Mouse (Mus musculus): Measurements from ENCODE around the gene B3gat2. TPM values are rescaled to one million over a fixed set of nuclear protein-coding genes. Genes with fewer than 3 reads are reported as not detected.
A peak's percentile ranks its signal among the peaks of the same experiment; 100 is the strongest.

The B3gat2 gene
- polyA plus RNA-seq (2014; fragmentation: Nextera tagmentation; extraction: Ambion mirVana) = 0.43 and 0.51 TPM in 2 replicates

DNA sequence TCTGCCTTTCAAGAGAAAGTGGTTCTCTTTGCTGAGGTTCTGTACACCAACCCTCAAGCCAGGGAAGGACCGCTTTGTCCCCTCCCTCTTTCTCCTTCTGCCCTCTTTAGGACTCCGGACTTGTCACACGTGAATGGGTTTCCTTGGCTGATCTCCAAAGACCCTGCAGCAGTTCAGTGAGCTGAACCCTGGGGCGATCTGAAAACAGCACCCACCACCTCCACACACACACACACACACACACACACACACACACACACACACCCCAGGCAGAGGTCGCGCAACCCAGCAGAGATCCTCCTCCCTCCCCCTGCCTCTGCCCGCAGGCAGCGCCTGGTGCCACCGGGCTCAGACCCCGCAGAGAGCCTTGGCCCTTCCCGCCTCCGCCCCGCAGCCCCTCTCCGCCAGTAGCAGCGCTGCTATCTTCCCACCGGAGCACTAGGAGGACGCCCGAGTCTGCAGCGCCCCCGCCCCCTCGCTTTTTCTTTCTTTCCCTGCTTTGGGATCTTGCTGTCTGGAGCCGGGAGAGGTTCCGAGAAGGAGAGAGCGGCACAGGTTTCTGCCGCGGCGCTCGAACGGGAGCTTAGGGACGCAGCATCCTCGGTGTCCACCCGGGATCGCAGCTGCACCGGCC is at the start of gene B3gat2:
B3gat2 (plus strand) TSS at position 252 of the 634 bp plus-strand sequence.
- no peak within 1 kb of the TSS for H3K27ac ChIP-seq (replicated peaks in 1 of 2; ENCODE audit: control insufficient read depth in 1 of 2, insufficient read depth in 1 of 2, low read depth in 2 of 2, low read length in 2 of 2)
- H3K9ac ChIP-seq (ENCODE audit: low read length) = peak within 1 kb of the TSS; percentile 58
- WGBS = under 1% methylated on average over 34 of the region's 34 CpGs
- H3K9me3 ChIP-seq (ENCODE audit: control insufficient read depth, low read length) = no peaks in the 10 kb centered on the region
- peaks cover 55% of the 10 kb centered on the region for H3K27me3 ChIP-seq (ENCODE audit: control insufficient read depth, insufficient read depth, low read length)
- ATAC-seq (ENCODE audit: insufficient number of reproducible peaks, insufficient read depth, low FRiP score, low read depth) = no peak
- H3K36me3 ChIP-seq (ENCODE audit: control insufficient read depth, insufficient read depth, low read length) = no peaks in the 10 kb centered on the region
- H3K4me1 ChIP-seq (ENCODE audit: control insufficient read depth in 2 of 2, insufficient read depth in 2 of 2, low read length in 2 of 2) = peaks cover 4 to 13% of the 10 kb centered on the region in 2 experiments; a peak in 3 of 4 replicates
- H3K4me3 ChIP-seq (ENCODE audit: control insufficient read depth in 1 of 2, insufficient read depth in 1 of 2, low read depth in 1 of 2, low read length in 2 of 2) = peak within 1 kb of the TSS; percentile 57 to 62
- H3K4me2 ChIP-seq (ENCODE audit: low read length) = peak within 1 kb of the TSS; percentile 99

- H3K9ac ChIP-seq (ENCODE audit: low read length) = no peak overlapping the region
- no peak overlapping the region for H3K27ac ChIP-seq (replicated peaks in 1 of 2; ENCODE audit: control insufficient read depth in 1 of 2, insufficient read depth in 1 of 2, low read depth in 2 of 2, low read length in 2 of 2)
- 77% methylated on average over 8 of the region's 8 CpGs for WGBS
- H3K4me2 ChIP-seq (ENCODE audit: low read length) = no peak overlapping the region
- no peaks in the 10 kb centered on the region for H3K9me3 ChIP-seq (ENCODE audit: control insufficient read depth, low read length)
- no peaks in the 10 kb centered on the region for H3K36me3 ChIP-seq (ENCODE audit: control insufficient read depth, insufficient read depth, low read length)
- no peaks in the 10 kb centered on the region for H3K27me3 ChIP-seq (ENCODE audit: control insufficient read depth, insufficient read depth, low read length)
- ATAC-seq (ENCODE audit: insufficient number of reproducible peaks, insufficient read depth, low FRiP score, low read depth) = no peak
- no peak overlapping the region for H3K4me3 ChIP-seq (ENCODE audit: control insufficient read depth in 1 of 2, insufficient read depth in 1 of 2, low read depth in 1 of 2, low read length in 2 of 2)
- H3K4me1 ChIP-seq (ENCODE audit: control insufficient read depth in 2 of 2, insufficient read depth in 2 of 2, low read length in 2 of 2) = no peaks in the 10 kb centered on the region
These were observed 41.2 kb upstream of the B3gat2 start for GRCm38 (mm10) chr1:23720326-23720725.

GRCm38 (mm10) chr1:23721036-23721435 is 40.5 kb upstream of the B3gat2 start:
- WGBS = 60% methylated on average over 2 of the region's 2 CpGs
- H3K27me3 ChIP-seq (ENCODE audit: control insufficient read depth, insufficient read depth, low read length) = no peaks in the 10 kb centered on the region
- no peaks in the 10 kb centered on the region for H3K4me1 ChIP-seq (ENCODE audit: control insufficient read depth in 2 of 2, insufficient read depth in 2 of 2, low read length in 2 of 2)

DNA sequence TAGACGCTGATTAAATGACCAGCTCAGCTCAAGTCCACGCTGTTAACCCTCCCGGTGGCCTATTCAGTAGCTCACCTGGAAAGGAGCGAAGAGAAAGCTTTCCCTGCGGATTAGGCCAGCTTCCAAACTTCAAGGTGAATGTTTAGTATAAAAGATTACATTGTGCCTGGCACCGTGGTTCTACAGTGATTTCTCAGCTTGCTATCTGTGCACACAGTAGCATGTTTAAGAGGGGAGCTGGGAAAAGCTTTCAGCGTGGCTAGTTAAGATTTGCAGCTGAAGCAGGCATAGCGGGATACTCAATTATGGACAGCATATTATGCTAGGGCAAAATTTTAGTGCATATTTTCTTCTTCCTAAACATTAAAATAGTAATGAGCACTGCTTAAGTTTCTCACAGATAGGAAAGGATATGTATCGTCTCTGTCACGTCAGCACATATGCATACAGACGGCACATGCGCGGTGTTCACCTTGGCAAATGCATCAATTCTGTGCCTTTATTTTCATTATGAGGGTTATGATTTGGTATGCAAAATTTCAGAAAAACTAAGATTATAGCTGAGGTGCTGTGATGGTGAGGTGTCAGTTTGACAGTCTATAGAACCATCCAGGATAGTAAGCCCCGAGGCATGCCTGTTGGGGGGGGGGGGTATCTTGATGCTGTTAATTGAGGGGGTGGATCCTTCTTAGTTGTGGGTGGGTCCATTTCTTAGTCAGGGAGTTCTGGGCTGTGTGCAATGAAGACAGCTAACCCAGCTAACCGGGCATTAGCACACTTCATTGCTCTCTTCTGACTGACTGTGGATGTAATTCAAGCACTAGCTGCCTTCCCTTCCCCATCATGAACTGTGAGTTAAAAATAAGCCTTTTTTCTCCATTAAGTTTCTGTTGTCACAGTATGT is 38.8 kb upstream of the B3gat2 start:
- ATAC-seq (ENCODE audit: insufficient number of reproducible peaks, insufficient read depth, low FRiP score, low read depth) = no peak
- WGBS = 75% methylated on average over 15 of the region's 15 CpGs
- H3K36me3 ChIP-seq (ENCODE audit: control insufficient read depth, insufficient read depth, low read length) = no peaks in the 10 kb centered on the region

More at GRCm38 (mm10) chr1:23721036-23721435, 40.5 kb upstream of the B3gat2 start:
- Histone ChIP-seq H3K27ac (replicated peaks in 1 of 2; ENCODE audit: control insufficient read depth in 1 of 2, insufficient read depth in 1 of 2, low read depth in 2 of 2, low read length in 2 of 2) (no peak overlapping the region), H3K4me2 (ENCODE audit: low read length) (no peak overlapping the region), H3K9me3 (ENCODE audit: control insufficient read depth, low read length) (no peaks in the 10 kb centered on the region), H3K4me3 (ENCODE audit: control insufficient read depth in 1 of 2, insufficient read depth in 1 of 2, low read depth in 1 of 2, low read length in 2 of 2) (no peak overlapping the region), H3K9ac (ENCODE audit: low read length) (no peak overlapping the region), H3K36me3 (ENCODE audit: control insufficient read depth, insufficient read depth, low read length) (no peaks in the 10 kb centered on the region)
- ATAC-seq (ENCODE audit: insufficient number of reproducible peaks, insufficient read depth, low FRiP score, low read depth) = no peak

DNA sequence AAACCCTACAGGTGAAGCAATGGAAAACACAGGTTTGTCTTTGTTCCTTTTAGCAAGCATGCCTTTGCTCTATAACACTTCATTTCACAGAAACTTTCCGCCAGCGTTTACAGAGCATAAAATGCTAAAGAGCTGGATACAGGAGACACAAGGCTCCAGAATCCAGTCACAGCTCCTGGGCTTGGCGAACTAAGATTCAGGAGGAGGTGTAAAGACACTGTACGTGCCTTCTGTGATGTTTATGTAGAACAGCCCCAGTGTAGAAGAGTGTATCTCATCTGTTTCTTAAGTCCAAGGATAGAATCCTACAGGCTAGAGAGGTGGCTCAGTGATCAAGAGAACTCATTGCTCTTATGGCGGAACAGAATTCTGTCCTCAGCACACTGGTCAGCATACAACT is 30.2 kb upstream of the B3gat2 start:
- no peak for ATAC-seq (ENCODE audit: insufficient number of reproducible peaks, insufficient read depth, low FRiP score, low read depth)
- Histone ChIP-seq H3K27me3 (ENCODE audit: control insufficient read depth, insufficient read depth, low read length) (no peaks in the 10 kb centered on the region), H3K27ac (replicated peaks in 1 of 2; ENCODE audit: control insufficient read depth in 1 of 2, insufficient read depth in 1 of 2, low read depth in 2 of 2, low read length in 2 of 2) (no peak overlapping the region), H3K4me2 (ENCODE audit: low read length) (no peak overlapping the region), H3K9ac (ENCODE audit: low read length) (no peak overlapping the region), H3K9me3 (ENCODE audit: control insufficient read depth, low read length) (no peaks in the 10 kb centered on the region), H3K4me3 (ENCODE audit: control insufficient read depth in 1 of 2, insufficient read depth in 1 of 2, low read depth in 1 of 2, low read length in 2 of 2) (no peak overlapping the region), H3K4me1 (ENCODE audit: control insufficient read depth in 2 of 2, insufficient read depth in 2 of 2, low read length in 2 of 2) (no peaks in the 10 kb centered on the region), H3K36me3 (ENCODE audit: control insufficient read depth, insufficient read depth, low read length) (no peaks in the 10 kb centered on the region)
- 79% methylated on average over 5 of the region's 5 CpGs for WGBS

More for the DNA sequence above, 38.8 kb upstream of the B3gat2 start:
- Histone ChIP-seq H3K4me1 (ENCODE audit: control insufficient read depth in 2 of 2, insufficient read depth in 2 of 2, low read length in 2 of 2) (no peaks in the 10 kb centered on the region), H3K4me2 (ENCODE audit: low read length) (no peak overlapping the region), H3K27ac (replicated peaks in 1 of 2; ENCODE audit: control insufficient read depth in 1 of 2, insufficient read depth in 1 of 2, low read depth in 2 of 2, low read length in 2 of 2) (no peak overlapping the region), H3K27me3 (ENCODE audit: control insufficient read depth, insufficient read depth, low read length) (no peaks in the 10 kb centered on the region), H3K9me3 (ENCODE audit: control insufficient read depth, low read length) (no peaks in the 10 kb centered on the region), H3K4me3 (ENCODE audit: control insufficient read depth in 1 of 2, insufficient read depth in 1 of 2, low read depth in 1 of 2, low read length in 2 of 2) (no peak overlapping the region), H3K9ac (ENCODE audit: low read length) (no peak overlapping the region)

DNA sequence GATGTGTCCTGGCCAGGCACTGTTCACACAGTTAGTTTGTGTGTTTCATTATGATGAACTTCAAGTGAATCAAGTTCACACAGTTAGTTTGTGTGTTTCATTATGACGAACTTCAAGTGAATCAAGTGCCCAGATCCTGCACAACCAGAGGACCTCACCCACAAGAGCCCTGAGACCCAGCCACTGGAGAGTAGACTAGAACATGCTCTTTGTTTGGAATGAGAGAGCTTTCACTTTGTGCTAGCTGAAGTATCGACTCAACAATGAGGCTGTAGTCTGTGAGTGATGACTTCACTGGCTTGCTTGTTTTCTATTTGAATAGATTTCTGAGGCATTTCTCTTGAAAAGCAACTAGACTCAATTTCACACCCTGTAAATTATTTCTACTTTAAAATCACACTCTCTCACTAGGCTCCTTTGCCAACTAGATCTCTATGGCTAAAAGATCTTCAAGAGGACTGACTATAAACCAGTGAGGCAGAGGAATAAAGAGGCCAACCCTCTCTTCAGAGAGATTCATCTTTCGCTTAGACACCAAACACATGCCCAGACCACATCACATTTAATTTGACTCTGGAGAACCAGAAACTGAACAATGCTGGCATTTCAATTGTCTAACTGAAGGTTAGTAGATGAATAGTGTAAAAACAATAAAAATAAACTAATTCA is 10.6 kb upstream of the B3gat2 start:
- no peaks in the 10 kb centered on the region for H3K4me1 ChIP-seq (ENCODE audit: control insufficient read depth in 2 of 2, insufficient read depth in 2 of 2, low read length in 2 of 2)
- no peaks in the 10 kb centered on the region for H3K36me3 ChIP-seq (ENCODE audit: control insufficient read depth, insufficient read depth, low read length)
- no peak for ATAC-seq (ENCODE audit: insufficient number of reproducible peaks, insufficient read depth, low FRiP score, low read depth)
- H3K4me2 ChIP-seq (ENCODE audit: low read length) = no peak overlapping the region
- no peak overlapping the region for H3K4me3 ChIP-seq (ENCODE audit: control insufficient read depth in 1 of 2, insufficient read depth in 1 of 2, low read depth in 1 of 2, low read length in 2 of 2)
- no peak overlapping the region for H3K9ac ChIP-seq (ENCODE audit: low read length)
- no peaks in the 10 kb centered on the region for H3K9me3 ChIP-seq (ENCODE audit: control insufficient read depth, low read length)
- no peaks in the 10 kb centered on the region for H3K27me3 ChIP-seq (ENCODE audit: control insufficient read depth, insufficient read depth, low read length)
- 79% methylated on average over 3 of the region's 3 CpGs for WGBS
- no peak overlapping the region for H3K27ac ChIP-seq (replicated peaks in 1 of 2; ENCODE audit: control insufficient read depth in 1 of 2, insufficient read depth in 1 of 2, low read depth in 2 of 2, low read length in 2 of 2)

DNA sequence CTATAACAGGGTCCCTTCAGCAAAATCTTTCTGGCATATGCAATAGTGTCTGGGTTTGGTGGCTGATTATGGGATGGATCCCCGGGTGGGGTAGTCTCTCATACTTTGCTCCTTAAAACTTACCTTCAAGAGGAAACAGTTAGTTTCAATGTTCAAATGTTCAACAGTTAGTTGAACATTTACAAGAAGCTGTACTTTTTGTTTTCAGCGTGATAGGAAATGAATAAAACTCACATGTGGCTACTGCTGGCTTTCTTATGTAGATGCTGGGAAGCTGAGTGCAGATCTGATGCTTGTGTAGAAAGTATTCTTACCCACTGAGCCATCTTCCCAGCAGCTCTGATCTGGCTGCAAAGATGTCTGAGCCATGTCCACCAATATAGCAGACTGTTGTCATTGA is 8.5 kb upstream of the B3gat2 start:
- ATAC-seq (ENCODE audit: insufficient number of reproducible peaks, insufficient read depth, low FRiP score, low read depth) = no peak
- WGBS = 74% methylated on average over 2 of the region's 2 CpGs
- no peaks in the 10 kb centered on the region for H3K4me1 ChIP-seq (ENCODE audit: control insufficient read depth in 2 of 2, insufficient read depth in 2 of 2, low read length in 2 of 2)
- no peak overlapping the region for H3K27ac ChIP-seq (replicated peaks in 1 of 2; ENCODE audit: control insufficient read depth in 1 of 2, insufficient read depth in 1 of 2, low read depth in 2 of 2, low read length in 2 of 2)
- H3K9ac ChIP-seq (ENCODE audit: low read length) = no peak overlapping the region
- H3K4me2 ChIP-seq (ENCODE audit: low read length) = no peak overlapping the region
- H3K27me3 ChIP-seq (ENCODE audit: control insufficient read depth, insufficient read depth, low read length) = no peaks in the 10 kb centered on the region
- H3K36me3 ChIP-seq (ENCODE audit: control insufficient read depth, insufficient read depth, low read length) = no peaks in the 10 kb centered on the region
- H3K9me3 ChIP-seq (ENCODE audit: control insufficient read depth, low read length) = no peaks in the 10 kb centered on the region
- no peak overlapping the region for H3K4me3 ChIP-seq (ENCODE audit: control insufficient read depth in 1 of 2, insufficient read depth in 1 of 2, low read depth in 1 of 2, low read length in 2 of 2)
